Mouse (Mus musculus) testis, postnatal 10 days (tissue): ENCODE data around the gene Pttg1.

ENCODE experiments used
- DNase-seq: peaks from one replicate; pipeline ENCODE4 v3.0.0; 2021; ENCODE audit warnings: low spot score

Pttg1 gene

GRCm38 (mm10) chr11:43374956-43375355 is 51.1 kb downstream of the Pttg1 start:
- DNase-seq, result no peak

GRCm38 (mm10) chr11:43373367-43373766 is 52.7 kb downstream of the Pttg1 start:
- no peak for DNase-seq

DNA sequence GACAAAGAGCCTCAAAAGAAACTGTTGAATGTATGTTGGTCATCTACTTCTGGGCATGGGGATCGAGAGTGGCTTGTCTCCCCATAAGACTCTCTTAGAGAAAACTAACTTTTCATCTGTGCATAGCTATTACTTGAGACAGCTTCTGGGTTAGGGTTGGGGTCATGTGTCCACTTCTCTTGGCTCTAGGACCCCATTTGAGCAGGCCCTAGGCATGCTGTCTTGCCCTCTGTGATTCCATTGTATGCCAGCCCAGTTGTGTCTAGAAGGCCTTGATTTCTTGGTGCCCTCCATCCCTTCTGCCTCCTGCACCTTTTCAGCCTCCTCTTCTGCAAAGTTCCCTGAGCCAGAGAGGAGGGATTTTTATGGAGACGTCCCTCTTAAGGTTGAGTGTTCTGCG is 54.2 kb downstream of the Pttg1 start:
- no peak for DNase-seq
